Mouse (Mus musculus) 3134 (cell line): ENCODE measurements around the gene Pus7l.

Experiments
- DNase-seq: peaks from one replicate; pipeline ENCODE4 v3.0.0-alpha.2; 2011; ENCODE audit warnings: low spot score; ENCODE audit not compliant: insufficient read length; ENCODE audit errors: extremely low read depth

Pus7l gene

DNA sequence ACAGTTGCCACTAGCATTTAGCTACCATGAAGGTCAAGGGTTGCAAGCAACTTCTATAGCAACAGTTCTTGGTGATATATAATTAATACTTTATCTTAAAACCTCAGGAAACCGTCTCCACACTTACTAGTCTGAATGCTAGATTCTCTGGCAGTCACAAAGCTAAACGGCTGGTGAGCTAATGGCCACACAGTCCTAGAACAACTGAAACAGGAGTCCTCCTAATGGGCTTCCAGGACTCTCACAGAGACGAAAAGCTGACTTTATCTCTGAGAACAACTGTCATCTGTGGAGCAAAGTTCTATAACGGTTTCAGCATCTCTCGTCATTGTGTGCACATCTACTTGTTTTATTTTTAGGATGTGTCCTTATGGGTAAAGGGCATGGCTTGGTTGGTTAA, 63.1 kb downstream of the Pus7l start:
- no peak for DNase-seq

DNA sequence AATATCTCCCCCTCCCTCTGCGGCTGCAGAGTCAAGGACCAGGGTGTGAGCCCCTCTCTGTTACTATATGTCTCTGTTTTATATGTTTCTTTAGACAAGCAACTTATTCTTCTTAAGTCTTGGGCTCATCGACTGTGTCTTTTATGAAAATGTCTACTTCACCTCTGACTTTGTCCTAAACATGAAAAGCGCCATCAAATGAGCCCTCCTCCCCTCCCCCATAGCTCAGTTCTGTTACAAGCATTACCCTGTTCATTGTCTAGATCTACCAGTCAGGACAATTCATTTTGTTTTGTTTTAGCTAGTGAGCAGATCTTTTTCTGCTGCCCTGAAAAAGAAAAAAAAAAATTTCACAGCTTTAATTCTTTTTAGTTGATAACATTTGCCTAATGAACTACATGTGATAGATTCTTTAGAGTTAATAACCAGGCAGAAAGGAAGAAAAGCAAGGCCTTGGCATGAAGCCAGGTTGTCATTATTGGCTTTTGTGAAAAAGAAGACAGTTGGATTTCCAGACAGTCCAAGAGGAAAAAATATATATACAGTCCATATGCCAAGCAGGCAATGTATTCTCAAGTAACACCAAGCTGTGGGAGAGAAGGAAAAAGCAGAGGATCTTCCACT, 63.7 kb downstream of the Pus7l start:
- DNase-seq, result no peak

DNA sequence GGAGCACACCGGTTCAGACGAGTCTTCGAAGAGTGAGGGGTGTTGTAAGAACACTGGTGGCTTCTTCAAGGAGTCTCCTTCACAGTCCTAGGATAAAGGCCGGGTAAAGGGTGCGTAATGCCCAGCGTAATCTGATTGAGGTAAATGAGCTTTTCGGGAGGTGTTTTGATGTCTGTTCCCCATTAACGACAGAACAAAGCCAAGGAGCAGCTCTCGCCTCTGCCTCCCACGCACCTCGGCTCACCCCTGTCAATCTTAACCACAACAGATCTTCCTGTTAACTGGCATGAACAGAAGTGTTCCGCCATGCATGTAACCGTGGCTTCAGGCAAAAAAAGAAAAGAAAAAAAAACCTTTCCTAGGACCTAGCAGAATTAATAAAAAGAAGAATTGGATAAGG, 64.6 kb downstream of the Pus7l start:
- no peak for DNase-seq

DNA sequence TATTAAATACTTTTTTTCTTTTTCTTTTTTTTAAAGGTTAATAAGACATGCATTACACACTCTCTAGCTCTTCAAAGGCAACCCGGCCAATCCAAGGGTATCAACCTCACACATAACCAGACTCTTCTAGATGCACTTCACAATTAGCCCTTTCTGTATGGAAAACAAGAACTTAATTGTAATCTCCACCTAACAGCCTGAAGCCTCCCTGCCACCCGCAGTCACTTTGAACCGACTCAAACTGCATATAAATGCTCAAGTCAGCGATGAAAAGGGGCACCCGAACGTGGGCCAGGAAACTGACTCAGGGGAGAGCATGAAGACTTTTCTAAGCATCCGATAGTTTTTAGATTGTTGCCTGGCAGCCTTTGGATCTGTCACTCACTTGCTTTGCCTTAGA, 66.1 kb downstream of the Pus7l start:
- DNase-seq, result no peak

DNA sequence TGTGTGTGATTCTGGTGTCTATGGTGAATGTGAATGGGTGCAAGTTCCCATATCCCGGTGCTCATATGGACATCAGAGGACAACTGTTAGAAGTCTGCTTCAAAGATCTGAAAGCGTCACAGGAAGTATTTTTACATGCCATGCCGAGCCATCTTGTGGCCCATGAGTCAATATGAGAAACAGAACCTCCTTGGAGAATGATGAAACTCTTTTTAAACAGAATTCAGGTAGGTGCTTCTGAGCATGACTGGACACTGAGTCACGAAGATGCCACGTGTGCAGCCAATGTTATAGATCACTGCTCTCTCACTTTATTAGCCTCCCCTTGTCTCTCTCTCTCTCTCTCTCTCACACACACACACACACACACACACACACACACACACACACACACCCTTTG, 67.4 kb downstream of the Pus7l start:
- no peak for DNase-seq
